Mouse (Mus musculus): Measurements from ENCODE around the gene Cdhr5.

The Cdhr5 gene

DNA sequence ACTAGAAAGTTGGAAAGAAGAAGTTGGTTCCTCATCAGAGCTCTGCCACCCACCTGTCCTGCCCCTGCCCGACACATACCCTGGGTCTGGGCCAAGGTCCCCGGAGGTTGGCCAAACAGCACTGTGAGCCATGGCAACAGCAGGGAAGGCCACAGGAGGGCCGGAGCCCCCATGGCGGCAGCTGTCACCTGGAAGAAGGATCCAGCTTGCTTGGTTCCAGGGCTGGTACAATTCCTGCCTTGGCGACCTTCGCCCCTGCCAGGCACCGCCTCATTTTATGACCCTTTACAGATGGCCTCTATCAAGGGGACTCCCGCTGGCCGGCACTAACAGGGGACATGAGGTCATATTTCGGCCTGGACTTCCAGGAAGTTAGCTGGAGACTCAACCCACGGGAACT lies at the start of gene Cdhr5:
TSS of gene Cdhr5 (minus strand) at position 241 of the 400 bp plus-strand sequence.
- DNase-seq (ENCODE audit: low spot score in 2 of 2), result no peak

DNA sequence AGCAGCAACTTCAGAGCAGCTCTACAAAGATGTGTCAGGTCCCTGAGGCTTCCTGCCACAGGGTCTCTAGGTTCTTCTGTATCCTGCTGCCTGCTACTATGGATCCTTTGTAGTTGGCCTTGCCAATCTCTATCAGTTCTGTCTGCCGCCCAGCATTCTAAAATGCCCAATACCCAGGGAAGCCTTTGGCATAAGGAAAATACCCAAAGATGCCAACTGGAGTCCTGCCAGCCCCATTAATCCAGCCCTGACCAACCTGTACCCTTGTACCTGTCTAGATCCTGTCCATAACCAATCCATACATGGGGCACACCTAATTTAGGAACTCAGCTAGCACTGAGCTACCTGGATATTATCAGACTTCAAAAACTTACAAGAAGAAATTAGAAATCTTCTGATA lies 48.1 kb upstream of the Cdhr5 start:
- no peak for DNase-seq (ENCODE audit: low spot score in 2 of 2)

DNA sequence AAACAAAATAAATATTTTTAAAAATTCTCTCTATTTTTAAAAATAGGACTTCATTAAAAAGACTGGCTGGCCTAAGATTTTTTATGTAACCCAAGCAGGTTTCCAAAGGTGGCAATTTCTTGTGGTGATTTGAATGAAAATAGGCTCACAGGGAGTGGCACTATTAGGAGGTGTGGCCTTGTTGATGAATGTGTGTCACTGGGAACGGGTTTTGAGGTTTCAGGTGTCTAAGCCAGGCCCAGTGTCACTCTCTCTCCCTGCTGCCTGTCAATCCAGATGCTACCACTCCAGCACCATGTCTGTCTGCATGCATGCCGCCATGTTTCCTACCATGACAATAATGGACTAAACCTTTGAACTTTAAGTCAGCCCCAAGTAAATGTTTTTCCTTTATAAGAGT lies 42.9 kb upstream of the Cdhr5 start:
- DNase-seq (ENCODE audit: low spot score in 2 of 2), result no peak

DNA sequence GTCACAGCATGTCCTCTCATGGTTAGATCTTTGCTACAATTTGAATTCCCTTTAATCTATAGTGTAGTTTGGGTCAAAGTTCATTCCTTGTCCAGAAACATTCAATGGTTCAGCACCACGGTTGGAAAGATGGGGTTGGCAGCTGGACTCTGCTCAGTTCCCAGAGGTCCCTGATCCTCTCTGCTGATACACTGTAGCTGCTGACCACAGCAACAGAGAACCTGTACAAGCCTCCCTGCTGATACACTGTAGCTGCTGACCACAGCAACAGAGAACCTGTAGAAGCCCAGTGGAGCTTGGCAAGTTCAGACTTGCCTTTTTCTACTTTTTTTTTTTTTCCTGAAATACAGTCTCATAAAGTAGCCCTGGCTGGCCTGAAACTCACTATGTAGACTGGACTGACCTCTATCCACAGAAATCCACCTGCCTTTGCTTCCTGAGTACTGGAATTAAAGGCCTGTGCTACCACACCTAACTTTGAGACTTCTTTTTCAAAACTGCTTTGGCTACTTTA lies 41.1 kb upstream of the Cdhr5 start:
- no peak for DNase-seq (ENCODE audit: low spot score in 2 of 2)

DNA sequence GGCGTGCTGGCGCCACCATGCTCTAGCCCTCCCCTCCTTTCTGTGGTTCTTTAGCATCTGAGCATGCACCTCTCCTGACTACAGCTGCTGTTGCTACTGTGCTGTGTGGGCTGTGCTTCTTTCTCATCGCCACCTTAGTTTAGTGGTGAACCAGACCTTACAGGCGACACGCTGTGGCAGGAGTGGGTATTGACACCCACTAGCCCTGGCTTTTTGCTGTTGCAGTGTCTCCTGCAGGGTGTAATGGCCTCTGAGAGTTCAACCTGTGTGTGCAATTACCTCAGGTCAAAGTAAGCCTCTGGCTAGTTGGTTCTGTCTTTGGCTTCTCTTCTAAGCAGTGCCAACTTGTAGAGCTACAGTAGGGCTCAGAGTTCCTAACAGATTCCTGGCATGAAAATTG lies 39.4 kb upstream of the Cdhr5 start:
- DNase-seq (ENCODE audit: low spot score in 2 of 2), result no peak

DNA sequence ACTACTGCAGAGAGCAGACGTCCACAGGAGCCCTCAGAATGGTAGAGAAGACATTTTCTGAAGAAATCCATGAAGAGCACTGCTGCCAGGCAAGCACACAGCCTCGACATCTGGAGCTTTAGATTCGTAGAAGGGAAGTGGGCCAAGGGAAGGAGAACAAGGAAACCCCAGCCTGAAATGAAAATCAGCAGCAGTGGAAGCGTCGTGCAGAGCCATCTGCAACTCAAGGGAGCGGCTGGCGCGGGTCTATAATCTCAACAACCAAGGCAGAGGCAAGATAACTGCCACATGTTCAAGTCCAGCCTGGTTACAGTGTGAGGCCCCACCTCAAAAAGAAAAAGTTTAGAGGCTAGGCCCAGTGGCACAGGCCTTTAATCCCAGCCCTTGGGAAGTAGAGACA lies 38.5 kb upstream of the Cdhr5 start:
- no peak for DNase-seq (ENCODE audit: low spot score in 2 of 2)

DNA sequence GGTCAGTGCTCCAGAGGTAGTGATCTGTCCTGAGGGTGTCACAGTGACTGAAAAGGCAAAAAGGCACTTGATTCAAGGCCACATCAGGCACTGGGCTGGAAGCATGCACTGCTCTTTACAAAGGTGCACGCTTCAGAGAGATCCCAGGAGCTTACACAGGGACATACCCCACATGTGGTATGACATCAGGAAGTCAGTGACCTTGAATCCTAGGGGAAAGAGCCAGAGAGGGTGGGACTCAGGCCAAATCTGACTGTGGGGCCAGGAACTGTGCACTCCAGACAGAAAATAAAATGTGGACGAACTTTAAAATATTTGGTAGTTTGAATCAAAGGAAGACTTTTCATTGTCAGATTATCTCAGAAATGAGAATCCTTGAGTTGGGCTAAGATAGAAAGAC lies 37.8 kb upstream of the Cdhr5 start:
- no peak for DNase-seq (ENCODE audit: low spot score in 2 of 2)

DNA sequence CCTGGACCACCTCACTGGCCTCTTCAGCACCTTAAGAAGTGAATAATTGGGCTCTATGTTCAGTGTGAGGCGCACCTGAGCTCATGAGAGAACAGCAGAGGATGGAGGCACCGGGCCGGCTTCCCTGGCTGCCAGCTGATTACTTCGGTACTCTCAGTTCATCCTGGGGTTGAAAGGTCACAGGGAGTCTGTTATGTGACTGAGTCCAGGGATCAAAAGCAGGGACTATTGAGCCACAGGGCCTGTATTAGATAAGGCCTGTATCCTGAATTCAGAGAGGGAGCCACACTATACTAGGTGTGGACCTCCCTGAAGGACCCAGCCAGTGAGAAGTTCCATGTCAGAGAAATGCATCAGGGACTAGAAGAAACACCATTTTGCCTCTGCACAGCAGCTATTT lies 28.0 kb upstream of the Cdhr5 start:
- DNase-seq (ENCODE audit: low spot score in 2 of 2), result no peak

DNA sequence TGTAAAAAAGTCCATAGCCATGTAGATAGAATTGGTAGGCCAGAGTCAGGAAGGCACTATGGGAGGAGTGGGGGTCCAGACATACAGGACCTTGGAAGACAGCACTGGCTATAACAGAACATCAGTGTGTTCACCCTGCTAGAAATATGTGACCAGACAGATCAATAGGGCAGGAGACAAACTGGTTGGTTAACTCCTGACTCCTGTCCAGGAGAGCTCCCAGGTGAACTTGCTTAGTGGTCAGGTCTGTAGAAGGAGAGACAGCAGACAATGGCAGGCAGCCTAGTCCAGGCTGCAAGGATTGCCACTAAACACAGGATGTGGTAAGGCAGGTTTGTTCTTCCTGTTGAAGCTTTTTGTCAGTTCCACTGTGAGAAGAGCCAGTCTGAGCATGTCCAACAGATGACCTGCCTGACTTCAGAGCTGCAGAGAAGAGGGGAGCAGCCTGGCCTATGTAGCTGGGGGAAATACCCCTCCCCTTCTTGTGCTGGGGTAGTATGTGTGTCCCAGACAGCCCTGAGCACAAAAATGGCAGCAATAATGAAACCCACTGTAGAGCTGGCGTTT lies 26.2 kb upstream of the Cdhr5 start:
- DNase-seq (ENCODE audit: low spot score in 2 of 2), result no peak

DNA sequence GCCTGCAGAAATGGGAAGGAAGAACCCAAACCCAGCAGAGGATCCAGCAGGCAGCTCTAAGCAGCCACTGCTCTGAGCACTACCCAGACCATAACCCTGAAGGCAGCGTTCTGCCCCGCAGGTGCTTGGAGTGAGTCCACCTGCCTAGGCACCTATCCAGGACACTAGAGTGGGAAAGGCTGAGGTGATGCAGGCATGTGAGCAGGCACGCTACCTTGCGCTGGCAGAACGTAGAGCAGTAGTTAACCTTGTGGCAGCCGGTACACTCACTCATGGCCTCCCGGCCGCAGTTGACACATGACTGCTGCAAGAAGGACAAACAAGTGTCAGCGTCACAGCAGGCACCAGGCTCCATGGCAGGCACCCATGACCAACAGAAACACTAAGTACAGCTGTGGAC lies 24.8 kb upstream of the Cdhr5 start:
- no peak for DNase-seq (ENCODE audit: low spot score in 2 of 2)

DNA sequence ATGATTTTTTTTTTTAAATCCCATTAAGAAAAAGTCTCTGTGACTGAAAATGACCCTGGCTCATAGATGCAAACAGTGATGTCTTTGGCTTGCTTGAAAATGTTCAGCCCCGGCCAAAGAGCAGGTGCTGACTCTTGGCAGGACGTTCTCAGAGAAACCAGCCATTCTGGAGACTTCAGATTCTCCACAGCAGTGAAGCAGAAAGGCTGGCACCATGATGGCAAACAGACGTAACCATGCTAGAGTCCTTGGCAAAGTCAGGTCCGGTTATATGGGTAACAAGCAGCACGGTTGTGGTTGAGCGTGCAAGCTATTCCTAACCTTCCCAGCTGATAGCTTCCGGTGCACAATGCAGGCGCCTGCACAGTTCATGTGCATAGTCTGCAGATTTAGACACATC lies 22.6 kb upstream of the Cdhr5 start:
- DNase-seq (ENCODE audit: low spot score in 2 of 2), result no peak

DNA sequence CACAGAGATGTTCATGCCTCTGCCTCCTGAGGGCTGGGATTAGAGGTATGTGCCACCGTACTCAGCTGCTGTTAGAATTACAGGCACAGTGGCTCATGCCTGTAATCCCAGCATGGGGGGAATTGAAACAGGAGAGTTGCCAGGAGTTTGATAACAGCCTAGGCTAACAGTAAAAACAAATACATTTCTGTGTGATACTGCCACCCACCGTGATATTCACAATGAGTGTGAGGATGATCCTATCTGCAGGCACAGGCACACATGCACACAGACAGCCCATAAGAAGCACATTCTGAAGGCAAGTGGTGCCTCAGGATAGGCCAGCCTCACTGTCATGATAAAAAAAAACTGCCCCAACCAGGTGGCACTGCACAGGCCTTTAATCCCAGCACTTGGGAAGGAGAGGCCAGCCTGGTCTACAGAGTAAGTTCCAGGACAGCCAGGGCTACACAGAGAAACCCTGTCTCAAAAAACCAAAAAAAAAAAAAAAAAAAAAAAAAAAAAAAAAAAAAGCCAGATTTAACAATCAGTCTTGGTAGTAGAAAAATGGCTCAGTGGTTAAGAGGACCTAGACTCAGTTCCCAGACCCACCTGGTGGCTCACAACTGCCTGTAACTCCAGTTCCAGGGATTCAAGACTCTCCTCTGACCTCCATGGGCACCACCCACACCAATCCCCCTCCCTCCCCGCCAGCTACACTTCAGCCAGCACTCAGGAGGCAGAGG lies 21.5 kb upstream of the Cdhr5 start:
- no peak for DNase-seq (ENCODE audit: low spot score in 2 of 2)

DNA sequence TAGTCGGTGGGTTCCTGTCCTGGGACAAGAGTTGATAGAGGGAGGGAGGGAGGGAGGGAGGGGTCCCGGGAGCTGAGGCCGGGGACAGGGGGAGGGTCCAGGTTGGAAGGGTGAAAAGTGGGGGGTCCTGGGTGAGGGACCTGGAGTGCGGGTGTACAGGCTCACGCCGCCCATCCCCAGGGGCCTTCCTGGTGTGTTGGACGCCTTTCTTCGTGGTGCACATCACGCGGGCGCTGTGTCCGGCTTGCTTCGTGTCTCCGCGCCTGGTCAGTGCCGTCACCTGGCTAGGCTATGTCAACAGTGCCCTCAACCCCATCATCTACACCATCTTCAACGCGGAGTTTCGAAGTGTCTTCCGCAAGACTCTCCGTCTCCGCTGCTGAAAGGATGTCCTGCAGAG lies 17.9 kb upstream of the Cdhr5 start:
- DNase-seq (ENCODE audit: low spot score in 2 of 2), result no peak

DNA sequence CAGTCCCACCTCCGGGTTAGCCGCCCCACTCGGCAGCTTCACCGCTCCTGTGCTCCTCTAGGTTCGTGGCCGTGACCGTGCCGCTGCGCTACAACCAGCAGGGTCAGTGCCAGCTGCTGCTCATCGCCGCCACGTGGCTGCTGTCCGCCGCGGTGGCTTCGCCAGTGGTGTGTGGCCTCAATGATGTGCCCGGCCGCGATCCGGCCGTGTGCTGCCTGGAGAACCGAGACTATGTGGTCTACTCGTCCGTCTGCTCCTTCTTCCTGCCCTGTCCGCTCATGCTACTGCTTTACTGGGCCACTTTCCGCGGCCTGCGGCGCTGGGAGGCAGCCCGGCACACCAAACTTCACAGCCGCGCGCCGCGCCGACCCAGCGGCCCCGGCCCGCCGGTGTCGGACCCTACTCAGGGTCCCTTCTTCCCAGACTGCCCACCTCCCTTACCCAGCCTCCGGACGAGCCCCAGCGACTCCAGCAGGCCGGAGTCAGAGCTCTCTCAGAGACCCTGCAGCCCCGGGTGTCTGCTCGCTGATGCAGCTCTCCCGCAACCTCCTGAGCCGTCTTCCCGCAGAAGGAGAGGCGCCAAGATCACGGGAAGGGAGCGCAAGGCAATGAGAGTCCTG lies 17.4 kb upstream of the Cdhr5 start:
- DNase-seq (ENCODE audit: low spot score in 2 of 2), result no peak

DNA sequence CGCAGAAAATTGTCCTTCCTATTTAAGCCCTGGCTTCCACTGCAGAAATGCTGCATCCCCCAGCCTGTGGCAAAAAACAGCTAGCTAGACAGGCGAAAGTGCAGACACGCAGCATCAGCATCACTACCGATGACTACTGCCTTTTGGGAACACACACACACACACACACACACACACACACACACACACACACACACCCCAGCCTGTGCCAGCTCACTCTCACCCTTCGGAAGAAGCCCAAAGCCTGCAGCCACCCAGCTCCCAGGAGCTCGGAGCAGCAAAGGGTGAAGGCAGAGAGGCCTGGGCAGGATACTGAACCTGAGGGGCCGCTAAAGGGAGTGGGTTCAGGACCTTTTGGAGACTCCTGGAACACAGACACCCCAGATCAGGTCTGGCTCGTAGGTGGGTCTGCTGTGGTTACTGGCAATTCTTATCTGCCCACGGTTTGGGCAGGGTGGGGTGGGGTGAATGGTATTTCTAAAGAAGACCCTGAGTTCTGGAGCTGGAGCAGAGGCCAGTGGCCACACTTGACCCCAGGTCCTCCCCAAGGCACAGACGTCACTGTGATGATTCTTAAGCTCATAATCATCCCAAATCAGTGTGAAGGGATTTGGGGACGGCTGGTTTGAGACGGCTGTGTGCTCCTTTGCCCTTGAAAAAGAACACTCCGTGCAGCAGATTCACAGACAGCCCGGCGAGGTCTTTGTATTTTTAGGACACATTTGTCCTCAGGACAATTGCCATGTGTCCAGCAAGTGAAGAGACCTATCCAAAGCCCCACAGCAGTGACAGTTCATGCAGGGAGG lies 16.2 kb upstream of the Cdhr5 start:
- DNase-seq (ENCODE audit: low spot score in 2 of 2), result no peak

DNA sequence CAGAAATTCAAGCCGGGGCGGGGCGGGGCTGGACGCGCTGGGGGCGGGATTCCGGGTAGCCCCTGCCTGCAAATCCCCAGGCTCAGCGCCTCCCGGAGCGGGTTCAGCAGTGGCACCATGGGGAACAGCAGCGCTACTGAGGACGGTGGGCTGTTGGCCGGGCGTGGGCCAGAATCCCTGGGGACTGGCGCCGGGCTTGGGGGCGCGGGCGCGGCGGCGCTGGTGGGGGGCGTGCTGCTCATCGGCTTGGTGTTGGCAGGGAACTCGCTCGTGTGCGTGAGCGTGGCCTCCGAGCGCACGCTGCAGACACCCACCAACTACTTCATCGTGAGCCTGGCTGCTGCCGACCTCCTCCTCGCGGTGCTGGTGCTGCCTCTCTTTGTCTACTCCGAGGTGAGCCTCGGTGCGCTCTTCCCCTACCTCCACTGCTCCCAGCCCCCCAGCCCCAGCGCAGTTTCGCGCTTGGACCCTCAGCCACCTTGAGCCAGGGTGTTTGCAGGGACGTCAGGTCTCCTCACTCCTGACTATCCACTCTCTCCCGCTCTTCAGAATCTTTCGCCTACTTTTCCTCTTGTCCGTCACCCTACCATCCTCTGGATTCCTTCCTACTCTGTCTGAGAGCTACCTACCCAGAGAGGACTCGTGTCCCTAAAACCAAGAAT lies 15.5 kb upstream of the Cdhr5 start, which contains the start of gene Drd4:
TSS of gene Drd4 (plus strand) at position 86 of the 662 bp plus-strand sequence.
- no peak for DNase-seq (ENCODE audit: low spot score in 2 of 2)

DNA sequence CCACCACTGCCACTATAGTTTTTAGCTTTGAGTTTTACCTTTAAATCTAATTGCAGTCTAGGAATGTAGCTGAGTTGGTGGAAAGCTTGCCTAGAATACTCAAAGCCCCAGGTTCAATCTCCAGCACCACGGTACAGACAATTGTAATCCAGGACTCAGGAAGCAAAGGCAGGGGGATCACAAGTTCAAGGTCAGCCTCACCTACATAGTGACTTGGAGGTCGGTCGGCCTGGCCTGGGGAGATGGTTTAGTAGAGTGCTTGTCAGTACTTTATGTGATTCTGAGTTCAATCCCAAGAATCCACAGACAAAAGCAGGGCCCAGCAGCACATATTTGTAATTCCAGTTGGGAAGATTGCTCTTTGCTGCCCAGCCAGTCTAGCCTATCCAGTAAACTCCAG lies 11.5 kb upstream of the Cdhr5 start:
- no peak for DNase-seq (ENCODE audit: low spot score in 2 of 2)

DNA sequence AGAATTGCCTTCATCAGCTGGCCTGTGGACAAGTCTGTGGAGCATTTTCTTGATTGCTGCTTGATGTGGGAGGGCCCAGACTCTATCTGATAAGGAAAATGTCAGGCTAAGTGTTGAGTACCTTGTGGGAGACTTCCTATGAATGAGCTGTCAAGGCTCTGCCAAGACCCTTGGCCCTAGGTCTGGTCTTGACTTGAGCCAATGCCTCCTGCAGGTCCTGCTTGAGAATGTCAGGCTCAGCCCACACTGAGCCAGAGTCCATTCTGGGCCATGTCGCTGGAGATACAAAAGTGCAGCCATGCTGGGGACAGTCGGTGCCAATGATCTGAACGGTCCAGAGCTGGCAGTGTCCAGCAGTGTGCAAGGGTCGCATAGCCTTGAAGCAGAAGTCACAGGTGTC lies 6.2 kb upstream of the Cdhr5 start:
- no peak for DNase-seq (ENCODE audit: low spot score in 2 of 2)

DNA sequence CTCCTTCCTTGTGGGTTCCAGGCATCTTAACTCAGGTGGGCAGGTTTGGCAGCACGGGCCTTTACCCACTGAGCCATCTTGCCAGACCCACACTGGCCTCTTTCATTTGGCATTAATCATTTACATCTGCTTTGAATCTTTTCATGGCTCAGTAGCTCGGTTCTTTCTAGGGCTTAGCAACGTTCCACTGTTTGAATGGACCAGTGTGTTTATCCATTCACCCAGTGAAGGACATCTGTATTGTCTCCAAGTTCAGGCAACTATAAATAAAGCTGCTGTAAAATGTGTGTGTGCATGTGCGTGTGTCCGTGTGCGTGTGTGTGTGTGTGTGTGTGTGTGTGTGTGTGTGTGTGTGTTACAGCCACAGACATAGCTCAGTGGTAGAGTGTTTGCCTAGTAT lies 4.9 kb upstream of the Cdhr5 start:
- DNase-seq (ENCODE audit: low spot score in 2 of 2), result no peak

DNA sequence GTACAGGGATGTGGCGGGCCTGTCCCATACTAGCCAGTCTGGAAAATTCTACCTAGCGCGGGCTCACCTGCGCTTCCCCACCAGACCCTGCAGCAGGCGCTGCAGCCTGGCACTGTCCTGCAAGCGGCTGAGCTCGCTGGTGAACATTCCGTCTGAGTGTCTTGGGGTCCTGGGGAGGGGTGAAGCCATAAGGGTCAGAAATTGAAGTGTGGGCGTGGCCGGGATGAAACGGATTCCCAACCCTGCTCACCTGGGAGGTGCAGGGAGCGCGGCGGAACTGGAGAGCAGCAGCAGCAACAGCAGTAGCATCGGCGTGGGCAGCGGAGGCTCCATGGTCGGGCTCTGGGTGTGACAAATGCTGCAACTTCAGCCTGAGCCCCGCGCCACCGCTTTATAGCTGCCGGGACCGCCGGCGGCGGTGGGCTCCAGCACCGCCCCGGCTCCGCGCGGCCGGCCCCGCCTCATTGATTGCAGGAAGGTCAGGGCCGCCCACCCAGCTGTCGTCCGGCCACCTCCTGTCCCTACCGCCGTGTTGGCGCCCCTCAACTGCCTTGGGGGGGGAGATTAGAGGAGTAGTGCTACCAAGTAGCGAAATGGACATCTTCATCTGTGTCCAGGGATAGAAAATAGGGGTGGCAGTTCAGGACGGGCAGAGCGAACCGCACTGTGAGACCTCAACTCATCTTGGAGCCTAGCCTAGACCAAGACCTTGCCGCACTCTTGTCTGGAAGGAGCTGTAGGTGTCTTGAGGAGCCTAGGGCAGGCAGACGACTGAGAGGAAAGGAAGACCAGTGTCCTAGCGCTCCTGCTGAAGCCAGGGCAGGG lies 2.4 kb upstream of the Cdhr5 start, which contains the start of gene Sct:
TSS of gene Sct (minus strand) at position 368 of the 825 bp plus-strand sequence.
- DNase-seq (ENCODE audit: low spot score in 2 of 2), result no peak

Data from frontal cortex, postnatal 25 days (tissue).